Mouse (Mus musculus): ENCODE measurements around the gene Gsdma2.
"Not testable (repeated sequence)": the region's sequence is repeated elsewhere in the genome, so short reads cannot be mapped to it uniquely, and the experiment has no call there.

Gene Gsdma2

DNA sequence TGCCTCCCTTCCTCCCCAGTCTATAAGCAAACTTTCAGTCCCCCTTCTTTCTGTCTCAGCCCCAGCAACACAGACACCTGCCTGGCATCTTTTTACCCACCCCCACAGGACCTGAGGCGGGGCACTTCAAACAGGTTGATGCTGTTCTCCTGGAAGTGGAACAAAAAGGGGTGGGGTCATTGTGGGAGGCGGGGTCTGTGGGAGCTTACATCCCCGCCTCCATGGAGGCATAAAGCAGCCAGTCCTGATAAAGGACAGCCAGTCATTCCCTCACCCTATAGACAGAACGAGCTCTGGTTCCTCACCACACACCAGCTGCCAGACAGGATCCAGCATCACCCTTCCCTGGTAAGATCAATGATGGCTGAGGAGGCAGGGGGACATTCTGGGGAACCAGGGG, 17.5 kb downstream of the Gsdma2 start, which contains the start of gene Gsdma:
Gene Gsdma (plus strand): TSS at position 261 of the 400 bp plus-strand sequence.
- no peak for DNase-seq (ENCODE audit: low spot score in 2 of 2)

DNA sequence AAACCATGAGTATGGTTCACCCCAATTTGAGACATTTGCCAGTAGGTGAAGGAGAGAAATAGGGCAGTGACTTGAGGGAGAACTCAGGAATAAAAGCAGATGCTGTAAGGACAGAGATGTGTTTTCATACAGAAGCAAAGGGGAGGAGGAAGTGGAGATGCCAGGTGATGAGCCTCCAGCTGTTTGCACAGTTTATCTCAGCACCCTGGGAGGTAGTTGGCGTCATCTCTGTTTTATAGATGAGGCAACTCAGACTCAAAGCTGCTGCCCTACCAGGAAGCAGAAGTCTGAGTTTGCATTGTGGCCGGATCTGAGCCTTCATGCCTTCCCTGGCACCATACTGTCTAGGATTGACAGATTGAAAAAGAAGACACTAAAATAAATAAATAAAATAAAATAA, 22.4 kb downstream of the Gsdma2 start:
- no peak for DNase-seq (ENCODE audit: low spot score in 2 of 2)

DNA sequence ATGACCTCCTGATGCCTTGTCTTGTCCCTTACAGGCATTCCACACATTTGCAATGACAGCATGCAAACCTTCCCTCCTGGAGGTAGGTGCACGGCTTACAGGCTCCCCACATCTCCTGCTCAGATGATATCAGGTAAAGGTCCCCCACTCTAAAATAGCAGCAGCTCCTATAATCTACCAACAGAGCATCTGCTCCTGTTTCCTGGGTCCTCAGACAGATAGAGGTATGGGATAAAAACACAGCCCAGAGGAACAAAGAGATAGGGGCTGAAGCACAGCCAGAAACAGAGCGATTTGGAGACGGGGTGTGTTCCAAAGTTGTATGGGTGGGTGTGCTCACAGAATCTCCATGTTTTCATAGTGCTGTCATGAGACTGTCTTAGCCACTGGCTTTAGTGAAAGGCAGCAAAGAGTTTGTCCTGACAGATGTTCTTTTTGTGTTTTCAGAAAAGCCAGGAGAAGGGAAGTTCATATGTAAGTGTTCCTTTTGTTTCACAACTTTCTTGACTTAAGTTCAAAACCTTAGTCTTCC, 24.8 kb downstream of the Gsdma2 start:
- DNase-seq (ENCODE audit: low spot score in 2 of 2), result no peak

DNA sequence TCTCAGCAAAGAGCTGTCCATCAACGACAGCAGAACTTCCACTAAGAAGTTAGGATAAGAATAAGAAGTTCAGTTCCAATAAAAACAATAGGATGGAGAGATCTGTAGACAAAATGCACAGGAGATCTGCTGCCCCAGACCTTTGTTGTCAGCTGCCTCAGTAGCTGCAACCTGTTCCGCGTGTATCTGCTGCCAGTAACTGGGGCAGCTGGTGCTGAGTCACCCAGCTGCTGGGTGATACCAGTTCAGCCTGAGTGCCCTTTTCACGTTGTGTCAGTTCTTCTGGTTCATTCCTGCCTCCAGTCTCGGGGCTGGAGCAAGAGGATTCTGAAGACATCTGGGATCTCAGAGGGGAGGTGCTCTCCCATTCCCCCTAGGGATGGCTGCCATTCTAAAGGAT, 25.3 kb downstream of the Gsdma2 start:
- peak in 1 of 2 experiments; percentile 49 for DNase-seq (ENCODE audit: low spot score in 2 of 2)

DNA sequence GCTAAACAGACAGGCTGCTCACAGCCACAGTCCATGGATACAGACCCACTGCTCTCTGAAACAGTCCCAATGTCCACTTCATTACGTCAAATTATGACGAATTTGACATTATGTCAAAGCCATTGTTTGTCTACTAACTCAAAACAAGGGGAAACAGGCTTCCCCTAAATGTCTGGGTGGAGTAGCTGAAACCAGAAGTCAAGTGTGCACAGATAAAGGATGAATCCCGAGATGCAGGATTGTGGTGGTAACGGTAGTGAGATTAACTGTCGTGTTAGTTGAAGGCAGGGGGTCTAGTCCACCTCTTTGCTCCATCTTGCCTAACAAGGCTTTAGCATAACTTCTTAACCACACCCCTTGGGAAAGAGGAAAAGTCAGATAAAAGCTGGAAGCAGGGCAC, 25.9 kb downstream of the Gsdma2 start:
- no peak for DNase-seq (ENCODE audit: low spot score in 2 of 2)

DNA sequence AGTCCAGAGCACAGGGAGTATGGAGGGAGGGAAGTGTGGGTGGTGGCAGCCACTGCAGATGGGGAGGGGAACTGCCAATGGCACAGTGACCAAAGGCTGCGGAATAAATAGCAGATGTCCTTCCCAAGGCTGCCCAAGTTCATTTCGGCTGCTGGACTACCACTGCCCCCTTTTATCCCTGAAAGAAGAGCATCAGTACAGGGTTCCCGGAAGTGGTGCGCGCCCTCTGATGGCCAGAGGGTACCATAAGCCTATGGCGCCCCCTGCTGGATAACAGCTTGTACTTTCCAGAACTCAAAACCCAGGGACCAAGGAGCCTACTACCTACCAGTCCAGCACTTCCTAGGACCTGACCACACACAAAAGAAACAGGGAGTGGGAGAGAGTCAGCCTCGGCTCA, 26.6 kb downstream of the Gsdma2 start:
- DNase-seq (ENCODE audit: low spot score in 2 of 2), result not testable (repeated sequence)

DNA sequence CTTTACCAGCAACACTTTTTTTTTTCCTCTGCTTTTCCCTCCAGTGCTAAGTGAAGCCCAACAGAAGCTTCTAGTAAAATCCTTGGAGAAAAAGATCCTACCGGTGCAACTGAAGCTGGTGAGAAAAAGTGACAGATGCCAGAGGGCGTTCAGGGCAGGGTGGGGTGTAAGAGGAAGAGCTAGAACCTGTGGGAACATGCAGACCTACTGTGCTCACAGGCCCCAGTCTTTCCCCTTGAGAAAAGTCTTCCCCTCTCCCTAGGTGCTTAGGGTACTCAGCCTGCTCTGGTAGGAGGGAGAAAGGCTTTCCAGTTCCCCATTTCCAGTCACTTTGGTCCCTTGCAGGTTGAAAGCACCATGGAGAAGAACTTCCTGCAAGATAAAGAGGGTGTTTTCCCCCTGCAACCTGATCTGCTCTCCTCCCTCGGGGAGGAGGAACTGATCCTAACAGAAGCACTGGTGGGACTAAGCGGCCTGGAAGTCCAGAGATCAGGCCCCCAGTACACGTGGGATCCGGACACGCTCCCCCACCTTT, 29.3 kb downstream of the Gsdma2 start:
- DNase-seq (ENCODE audit: low spot score in 2 of 2), result no peak

DNA sequence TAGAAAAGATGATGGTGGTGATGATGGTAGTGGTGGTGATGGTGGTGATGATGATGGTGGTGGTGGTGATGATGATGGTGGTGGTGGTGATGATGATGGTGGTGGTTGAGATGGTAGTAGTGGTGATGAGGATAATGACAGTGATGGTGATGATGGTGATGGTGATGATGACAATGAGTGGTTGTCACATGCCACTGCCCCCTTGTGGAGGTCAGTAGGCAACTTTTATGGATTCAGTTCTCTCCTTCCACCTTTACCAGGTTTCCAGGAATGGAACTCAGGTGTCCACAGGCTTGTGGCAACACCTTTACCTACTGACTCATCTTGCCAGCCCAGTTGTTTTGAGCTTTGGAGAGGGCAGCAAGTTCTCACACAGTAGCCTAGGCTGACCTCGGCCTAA, 33.5 kb downstream of the Gsdma2 start:
- DNase-seq (ENCODE audit: low spot score in 2 of 2), result no peak

DNA sequence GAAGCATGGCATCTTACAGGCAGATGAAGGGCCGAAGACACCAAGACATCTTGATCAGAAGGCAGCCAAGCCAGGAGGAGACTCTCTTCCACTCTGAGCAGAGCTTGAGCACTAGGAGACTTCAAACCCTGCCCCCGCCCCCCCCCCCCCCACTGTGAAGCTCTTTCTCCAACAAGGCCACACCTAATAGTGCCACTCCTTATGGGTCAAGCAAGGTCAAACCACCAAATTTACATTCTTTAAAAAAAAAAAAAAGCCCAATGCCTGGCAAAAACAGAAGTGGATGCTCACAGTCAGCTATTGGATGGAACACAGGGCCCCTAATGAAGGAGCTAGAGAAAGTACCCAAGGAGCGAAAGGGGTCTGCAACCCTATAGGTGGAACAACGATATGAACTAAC, 34.0 kb downstream of the Gsdma2 start:
- DNase-seq (ENCODE audit: low spot score in 2 of 2), result not testable (repeated sequence)

DNA sequence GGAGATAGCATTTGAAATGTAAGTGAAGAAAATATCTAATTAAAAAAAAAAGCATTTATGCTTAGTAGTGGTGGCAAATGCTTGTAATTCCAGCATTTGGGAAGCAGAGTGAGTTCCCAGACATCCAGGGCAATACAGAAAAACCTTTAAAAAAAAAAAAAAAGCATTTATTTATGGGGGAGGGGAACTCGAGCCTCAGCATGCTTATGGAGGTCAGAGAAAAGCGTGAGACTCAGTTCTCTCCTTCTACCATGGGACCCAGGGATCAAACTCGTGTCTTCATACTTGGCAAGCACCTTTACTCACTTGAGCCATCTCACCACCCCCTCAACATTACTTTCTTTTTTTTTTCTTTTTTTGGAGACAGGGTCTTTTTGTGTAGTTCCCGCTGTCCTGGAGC, 34.6 kb downstream of the Gsdma2 start:
- DNase-seq (ENCODE audit: low spot score in 2 of 2), result no peak

DNA sequence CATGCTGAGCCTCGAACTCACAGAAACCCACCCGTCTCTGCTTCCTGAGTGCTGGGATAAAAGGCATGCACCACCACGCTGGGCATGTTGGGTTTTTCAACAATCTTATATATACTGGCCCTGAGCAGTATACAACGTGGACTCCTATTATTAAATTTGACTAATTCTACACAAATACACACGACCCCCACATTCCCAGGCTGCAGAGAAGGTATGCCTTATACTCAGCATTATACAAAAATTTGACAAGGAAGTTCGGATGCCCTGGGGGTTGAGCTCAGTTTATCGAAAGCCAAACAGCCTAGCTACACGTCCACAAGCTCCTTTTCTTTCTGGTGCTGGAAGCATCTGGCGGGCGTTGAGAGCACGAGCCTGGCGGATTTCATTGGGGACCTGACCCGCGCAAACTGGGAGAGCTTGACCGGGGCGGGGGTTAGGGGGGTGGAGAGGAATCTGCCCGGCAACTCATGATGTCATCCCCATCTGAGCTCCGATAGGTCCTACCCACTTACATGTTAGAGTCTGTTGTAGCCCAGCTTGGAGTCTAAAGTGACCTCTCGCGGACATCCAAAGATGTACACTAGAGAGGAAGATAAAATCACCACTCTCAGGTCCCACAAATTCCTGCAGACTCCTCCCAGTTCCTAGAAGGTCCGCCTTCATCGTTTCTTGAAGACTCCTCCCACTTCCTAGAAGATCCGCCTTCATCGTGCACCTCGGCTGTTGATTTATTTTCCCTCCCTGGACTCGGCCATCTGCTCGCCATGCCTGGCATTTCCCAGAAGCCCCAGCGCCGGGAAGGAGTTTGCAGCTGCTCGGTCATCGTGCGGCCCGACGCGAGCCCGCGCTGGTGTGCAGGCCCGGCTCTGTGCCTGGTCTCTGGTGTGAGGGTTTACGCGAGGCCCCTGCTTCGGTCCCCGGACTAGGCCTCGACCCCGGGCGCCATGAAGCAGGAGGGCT, 35.5 kb downstream of the Gsdma2 start, which contains the start of gene Psmd3:
Gene Psmd3 (plus strand): TSS at position 769 of the 960 bp plus-strand sequence.
- DNase-seq (ENCODE audit: low spot score in 2 of 2), result peak; percentile 96 to 99

DNA sequence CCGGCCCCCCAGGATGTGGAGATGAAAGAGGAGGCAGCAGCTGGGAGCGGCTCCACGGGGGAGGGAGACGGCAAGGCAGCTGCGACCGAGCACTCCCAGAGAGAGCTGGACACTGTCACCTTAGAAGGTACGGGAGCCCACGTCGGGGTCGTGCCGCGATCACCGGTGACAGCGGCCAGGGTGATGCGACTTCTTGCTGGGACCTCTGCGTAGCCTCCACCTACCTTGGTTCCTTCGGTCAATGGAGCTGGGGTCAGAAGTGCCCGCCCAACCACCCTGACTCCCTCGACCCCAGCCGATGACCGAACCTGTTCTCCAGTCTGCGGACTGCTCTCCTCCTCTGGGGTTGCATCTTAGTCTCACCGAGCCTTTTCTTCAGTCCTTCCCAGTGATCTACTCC, 36.3 kb downstream of the Gsdma2 start:
- DNase-seq (ENCODE audit: low spot score in 2 of 2), result no peak

DNA sequence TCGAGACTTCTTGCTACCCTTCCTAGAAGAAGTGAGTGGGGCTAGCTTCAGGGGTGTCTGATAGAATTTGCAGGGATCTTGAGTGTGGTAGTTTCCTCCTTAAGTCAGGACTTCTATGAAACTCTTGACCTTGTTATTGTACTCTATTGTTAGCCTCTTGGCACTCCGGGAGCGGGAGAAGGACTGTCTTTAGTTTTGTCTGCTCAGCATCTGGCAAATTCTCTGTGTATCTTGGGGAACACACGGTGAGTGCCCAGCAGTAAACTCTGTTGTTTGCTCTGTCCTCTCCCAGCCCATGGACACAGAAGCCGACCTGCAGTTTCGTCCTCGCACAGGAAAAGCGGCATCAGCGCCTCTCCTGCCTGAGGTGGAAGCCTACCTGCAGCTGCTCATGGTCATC, 39.1 kb downstream of the Gsdma2 start:
- no peak for DNase-seq (ENCODE audit: low spot score in 2 of 2)

DNA sequence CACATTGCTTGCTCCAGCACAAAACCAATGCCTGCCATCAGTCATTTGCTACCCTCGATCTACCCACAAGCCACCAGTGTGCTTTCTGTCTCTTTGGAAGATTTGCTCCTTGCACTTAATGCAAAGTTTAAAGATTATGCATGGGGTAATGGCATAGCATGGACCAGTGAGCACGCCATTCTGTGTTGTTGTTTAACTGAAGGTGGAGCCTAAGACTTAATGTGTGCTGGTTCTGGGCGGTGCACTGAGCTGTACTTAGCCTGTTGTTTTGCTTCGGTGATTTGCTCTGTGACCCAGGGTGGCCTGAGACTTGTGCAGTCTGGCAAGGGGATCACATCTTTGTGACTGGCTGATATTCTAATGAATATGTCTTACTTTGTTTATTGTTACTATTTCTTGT, 40.4 kb downstream of the Gsdma2 start:
- DNase-seq (ENCODE audit: low spot score in 2 of 2), result no peak

DNA sequence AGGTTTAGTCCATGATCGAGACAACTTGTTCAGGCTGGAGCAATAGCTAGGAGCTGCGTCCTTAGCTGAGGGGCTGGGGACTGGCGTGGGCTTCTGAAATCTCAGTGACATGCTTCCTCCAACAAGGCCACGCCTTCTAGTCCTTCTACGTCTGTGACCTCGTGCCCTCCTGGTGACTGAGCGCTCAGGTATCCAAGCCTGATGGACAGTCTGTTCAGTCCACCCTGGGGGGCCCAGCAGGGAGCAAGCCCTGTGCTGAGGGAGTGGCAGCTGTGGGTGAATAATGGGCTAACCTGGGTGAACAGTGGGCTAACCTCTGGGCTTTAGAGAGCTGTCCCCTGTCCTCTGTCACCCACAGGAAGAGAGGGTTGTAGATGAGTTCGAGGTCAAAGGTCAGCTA, 41.5 kb downstream of the Gsdma2 start:
- no peak for DNase-seq (ENCODE audit: low spot score in 2 of 2)

DNA sequence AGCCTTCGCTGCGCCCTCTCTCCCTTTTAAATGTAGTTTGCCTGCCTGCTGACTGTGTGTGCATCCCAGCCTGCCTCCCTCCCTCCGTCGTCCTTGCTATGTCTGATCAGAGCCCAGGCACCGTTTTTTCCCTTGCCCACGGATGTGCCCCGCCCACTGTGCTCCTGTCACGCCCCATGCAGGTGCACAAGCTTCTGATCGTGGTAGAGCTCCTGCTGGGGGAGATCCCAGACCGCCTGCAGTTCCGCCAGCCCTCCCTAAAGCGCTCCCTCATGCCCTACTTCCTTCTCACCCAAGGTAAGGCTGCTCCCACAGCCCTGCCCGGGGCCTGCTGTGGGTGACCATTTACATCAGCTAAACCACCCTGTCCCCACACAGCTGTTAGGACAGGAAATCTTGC, 46.6 kb downstream of the Gsdma2 start:
- no peak for DNase-seq (ENCODE audit: low spot score in 2 of 2)

DNA sequence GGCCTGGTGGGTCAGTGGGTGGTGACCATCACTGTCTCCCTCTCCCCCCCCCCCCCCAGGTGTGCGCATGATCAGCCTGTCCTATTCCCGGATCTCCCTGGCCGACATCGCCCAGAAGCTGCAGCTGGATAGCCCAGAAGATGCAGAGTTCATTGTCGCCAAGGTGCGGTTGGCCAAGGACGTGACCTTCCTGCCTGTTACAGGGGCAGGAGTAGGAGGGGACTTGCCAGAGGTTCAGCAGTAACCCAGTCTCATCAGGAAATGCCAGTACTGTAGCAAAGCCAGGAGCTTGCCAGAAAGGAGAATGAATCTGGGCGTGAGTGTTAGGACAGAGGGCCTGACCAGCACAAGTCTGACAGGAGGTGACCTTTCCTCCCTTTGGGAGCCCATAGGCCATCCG, 47.2 kb downstream of the Gsdma2 start:
- DNase-seq (ENCODE audit: low spot score in 2 of 2), result no peak

DNA sequence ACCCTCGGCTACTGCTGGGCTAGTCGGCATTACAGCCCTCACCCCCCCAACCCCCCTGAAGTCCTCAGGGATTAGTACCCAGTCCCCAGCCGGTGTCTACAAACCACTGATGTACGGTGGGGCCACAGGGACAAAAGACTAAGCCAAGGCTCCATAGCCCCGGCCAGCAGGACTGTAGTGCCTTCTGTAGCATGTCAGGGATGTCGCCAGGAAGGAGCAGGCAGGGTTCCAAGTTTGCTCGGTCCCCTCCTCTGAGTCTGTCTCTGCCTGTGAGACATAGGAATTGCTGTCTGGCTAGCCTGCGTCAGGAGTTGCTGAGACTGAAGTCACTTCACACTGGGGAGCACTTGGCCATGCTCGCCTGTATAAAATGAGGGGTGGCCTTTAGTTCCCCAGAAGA, 47.7 kb downstream of the Gsdma2 start:
- no peak for DNase-seq (ENCODE audit: low spot score in 2 of 2)

DNA sequence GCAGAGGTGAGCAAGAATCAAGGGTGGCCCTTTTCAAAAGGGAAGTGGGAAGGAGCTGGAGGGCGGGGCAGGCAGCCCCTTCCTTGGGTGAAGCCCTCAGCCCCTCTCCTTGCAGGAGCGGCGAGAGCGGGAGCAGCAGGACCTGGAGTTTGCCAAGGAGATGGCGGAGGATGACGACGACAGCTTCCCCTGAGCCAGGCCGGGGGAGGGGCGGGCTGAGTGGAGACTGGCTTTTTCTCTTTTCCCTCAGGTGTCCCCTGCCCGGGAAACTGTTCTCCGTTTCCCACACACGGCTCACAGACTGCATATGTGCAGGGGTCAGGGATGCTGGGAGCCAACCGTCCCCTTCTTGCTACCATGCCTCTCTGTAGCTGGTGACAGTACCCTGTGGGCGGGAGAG, 48.8 kb downstream of the Gsdma2 start:
- no peak for DNase-seq (ENCODE audit: low spot score in 2 of 2)

DNA sequence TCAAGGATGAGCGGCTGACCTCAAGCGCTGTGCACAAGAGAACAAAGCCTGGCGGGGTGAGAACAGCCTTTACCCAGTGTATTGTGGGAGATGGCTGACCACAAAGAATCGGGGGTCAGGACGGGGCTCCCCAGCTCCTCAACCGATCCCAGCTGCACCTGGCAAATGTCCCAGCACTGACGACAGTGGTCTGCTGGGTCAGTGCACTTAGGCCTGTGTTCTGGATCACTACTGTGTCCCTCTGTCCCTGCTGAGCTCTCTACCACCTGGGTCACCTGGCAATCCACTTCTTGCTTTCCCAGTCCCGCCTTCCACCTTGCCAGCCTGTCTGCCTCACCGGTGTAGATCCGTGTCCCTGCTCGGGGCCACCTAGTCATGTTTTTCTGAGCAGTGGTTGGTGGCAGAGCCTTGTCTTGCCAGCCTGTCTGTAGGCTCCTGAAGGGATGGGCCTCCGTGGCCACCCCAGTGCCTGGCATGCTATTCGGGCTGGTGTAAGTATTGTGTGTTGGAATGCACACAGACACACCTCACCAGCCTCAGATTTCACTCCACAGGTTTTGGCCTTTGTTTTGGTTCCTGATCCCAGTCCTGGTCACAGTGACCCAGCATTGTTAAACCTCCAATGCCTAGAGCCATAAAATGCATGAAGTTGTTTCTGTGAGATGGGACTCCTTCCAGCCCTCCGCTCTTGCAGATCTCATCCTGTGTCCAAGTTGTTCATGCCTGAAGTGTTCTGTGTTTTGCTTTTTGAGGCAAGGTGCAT, 50.1 kb downstream of the Gsdma2 start:
- DNase-seq (ENCODE audit: low spot score in 2 of 2), result no peak

DNA sequence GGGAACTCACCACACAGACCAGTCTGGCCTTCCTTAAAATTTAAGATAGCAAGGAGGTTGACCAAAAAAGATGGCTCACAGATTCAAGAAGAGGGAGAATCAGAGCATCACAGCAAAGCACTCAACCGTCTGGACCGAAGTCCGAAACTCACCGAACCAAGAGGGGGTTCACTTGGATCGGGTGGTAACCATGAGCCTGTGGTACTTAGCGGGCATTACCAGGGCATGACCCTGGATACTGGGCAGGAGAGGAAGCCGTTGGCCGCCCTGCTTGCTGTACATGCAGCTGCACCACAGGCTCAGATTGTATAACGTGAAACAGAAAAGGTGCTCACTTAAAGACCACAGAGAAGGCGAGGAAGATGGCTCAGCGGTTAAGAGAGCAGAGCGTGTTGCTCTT, 50.7 kb downstream of the Gsdma2 start:
- no peak for DNase-seq (ENCODE audit: low spot score in 2 of 2)
